Mouse (Mus musculus) C2C12 (cell line): ENCODE measurements around the gene Fads3.

Experiments used
- CTCF ChIP-seq: IDR thresholded peaks from one replicate; pipeline ENCODE4 v1.5.1; 2011; ENCODE audit not compliant: control insufficient read depth, insufficient read depth, insufficient read length
- MAX ChIP-seq: IDR thresholded peaks from one replicate; pipeline ENCODE4 v1.6.1; 2011; ENCODE audit warnings: mild to moderate bottlenecking, control low read depth
- MYOD1 ChIP-seq: IDR thresholded peaks from one replicate; pipeline ENCODE4 v1.6.1; 2011; ENCODE audit warnings: low read depth; ENCODE audit not compliant: control insufficient read depth, insufficient read length
- MYOG ChIP-seq: IDR thresholded peaks from one replicate; pipeline ENCODE4 v1.6.1; 2011; ENCODE audit not compliant: control insufficient read depth, insufficient read length; ENCODE audit errors: extremely low read depth
- USF1 ChIP-seq: IDR thresholded peaks from one replicate; pipeline ENCODE4 v1.6.1; 2011; ENCODE audit warnings: low read depth, mild to moderate bottlenecking, control low read depth, moderate library complexity

DNA sequence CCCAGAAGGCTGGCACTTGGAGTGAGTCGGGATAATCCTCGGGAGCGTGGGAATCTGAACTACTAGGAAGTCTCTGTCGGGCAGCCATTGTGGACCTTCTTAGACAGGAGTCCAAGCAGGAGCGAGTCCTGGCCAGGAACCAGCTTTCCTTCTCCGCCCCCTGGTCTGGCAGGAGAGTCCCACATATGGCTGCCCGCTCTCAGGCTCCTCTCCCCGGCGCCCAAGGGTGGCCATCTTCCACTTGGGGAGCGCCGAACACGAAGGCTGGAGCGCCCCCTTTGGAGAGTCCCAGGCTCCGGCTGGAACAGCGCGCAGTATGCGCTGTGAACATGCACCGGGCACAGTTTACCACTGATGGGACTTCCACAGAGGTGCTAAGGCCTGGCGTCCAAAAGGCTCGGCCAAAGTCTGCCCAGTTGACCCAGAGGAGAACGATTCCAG is 59.3 kb downstream of the Fads3 start:
- TF ChIP-seq CTCF (peak; percentile 81), USF1 (no peak), MAX (no peak), MYOG (no peak), MYOD1 (no peak)
